In the genomic region with DNA sequence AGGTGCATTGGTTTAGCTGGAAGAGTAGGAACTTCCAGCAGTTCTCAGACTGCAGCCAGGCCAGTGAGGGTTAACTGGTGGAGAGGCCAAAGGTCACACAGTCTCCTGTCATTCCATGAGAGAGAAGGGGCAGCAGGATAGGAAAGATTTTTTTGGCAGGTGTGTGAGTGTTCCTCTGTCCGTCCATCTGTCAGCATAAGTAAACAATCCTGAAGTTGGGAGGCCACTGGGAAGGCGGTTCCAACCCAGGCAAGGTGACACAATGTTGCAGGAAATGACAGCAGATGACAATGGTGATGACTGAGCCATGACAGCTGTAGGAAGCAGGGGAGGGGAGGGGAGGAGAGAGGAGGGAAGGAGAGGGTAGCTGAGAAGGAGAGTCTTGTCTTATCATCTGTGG, we compare ENCODE assay signal across 17 mouse cellular contexts.
"Had no signal": no experiment of that assay in that cellular context is flagged by ENCODE, and none has a peak within 500 bp of the region (broad histone marks: within the 10 kb centered on the region; RNA-seq: fewer than 3 reads in every experiment).

No protein-coding gene starts in this region.

- H3K27ac ChIP-seq: intestine, embryonic 15.5 days; kidney, embryonic 15.5 days; left cerebral cortex, adult 2 months; lung, embryonic 15.5 days; midbrain, embryonic 10.5 days; stomach, postnatal 0 days had no signal

- H3K9ac ChIP-seq: intestine, embryonic 15.5 days; kidney, embryonic 15.5 days; lung, embryonic 15.5 days had no signal

- DNase-seq: kidney, adult 11 months; kidney, adult 8-10 months; kidney, postnatal 10 days; kidney, postnatal 36 days; layer of hippocampus, postnatal 36 days; midbrain, embryonic 14.5 days; thymus, adult 2 months; thymus, postnatal 14 days; thymus, postnatal 4 days had no signal

- H3K4me2 ChIP-seq: intestine, embryonic 15.5 days; kidney, embryonic 15.5 days; lung, embryonic 15.5 days had no signal

- ATAC-seq: hindbrain, embryonic 16.5 days; intestine, embryonic 15.5 days had no signal

- H3K36me3 ChIP-seq: intestine, embryonic 15.5 days; kidney, embryonic 15.5 days; lung, embryonic 15.5 days; midbrain, embryonic 10.5 days had no signal

- H3K27me3 ChIP-seq: intestine, embryonic 15.5 days had no signal

- H3K4me3 ChIP-seq: intestine, embryonic 15.5 days; kidney, embryonic 15.5 days; left cerebral cortex, adult 2 months; lung, embryonic 15.5 days; megakaryocyte, embryonic 14.5 days; midbrain, embryonic 10.5 days had no signal

- H3K9me3 ChIP-seq: intestine, embryonic 15.5 days; kidney, embryonic 15.5 days; lung, embryonic 15.5 days; megakaryocyte, embryonic 14.5 days; midbrain, embryonic 10.5 days had no signal
